Mouse (Mus musculus) liver, postnatal 0 days (tissue): Measurements from ENCODE around the gene Sdhb. TPM values are rescaled to one million over a fixed set of nuclear protein-coding genes. Genes with fewer than 3 reads are reported as not detected.
A peak's percentile ranks its signal among the peaks of the same experiment; 100 is the strongest.

Source experiments
- ATAC-seq: fragments of 200-750 bp; cut with Nextera tagmentation; 2 replicates; pipeline ENCODE4 v1.8.0; 2017; ENCODE audit warnings: mild to moderate bottlenecking, moderate library complexity
- DNase-seq: peaks from one replicate; pipeline ENCODE4 v3.0.0-alpha.2; 2016
- H3K27ac ChIP-seq: fragments of 300-500 bp; sonication (generic); 2 replicates; pipeline ENCODE4 v1.5.1; 2014; ENCODE audit warnings: antibody characterized with exemption, moderate library complexity, mild to moderate bottlenecking, low read depth
- H3K27me3 ChIP-seq: fragments of 300-500 bp; sonication (generic); 2 replicates; pipeline ENCODE4 v1.6.1; 2014; ENCODE audit warnings: low read length, control low read depth, mixed read lengths; ENCODE audit not compliant: insufficient read depth
- H3K36me3 ChIP-seq: fragments of 300-500 bp; sonication (generic); replicated peaks from 2 replicates; pipeline ENCODE4 v1.6.1; 2014; ENCODE audit warnings: mild to moderate bottlenecking, control low read depth, low read length, moderate library complexity, mixed read lengths; ENCODE audit not compliant: insufficient read depth
- H3K4me1 ChIP-seq: fragments of 300-500 bp; sonication (generic); 2 replicates; pipeline ENCODE4 v1.6.1; 2014; ENCODE audit warnings: antibody characterized with exemption, mild to moderate bottlenecking, control low read depth; ENCODE audit not compliant: insufficient read depth
- H3K4me2 ChIP-seq: fragments of 300-500 bp; sonication (generic); 2 replicates; pipeline ENCODE4 v1.6.1; 2014; ENCODE audit warnings: low read depth, mild to moderate bottlenecking, low read length, moderate library complexity, mixed read lengths
- H3K4me3 ChIP-seq: fragments of 300-500 bp; sonication (generic); 2 replicates; pipeline ENCODE4 v1.5.1; 2014; ENCODE audit warnings: low read depth, low read length
- H3K9ac ChIP-seq: fragments of 300-500 bp; sonication (generic); replicated peaks from 2 replicates; pipeline ENCODE4 v1.6.1; 2014; ENCODE audit warnings: mild to moderate bottlenecking, moderate library complexity
- H3K9me3 ChIP-seq: fragments of 300-500 bp; sonication (generic); 2 replicates; pipeline ENCODE4 v1.6.1; 2016; ENCODE audit warnings: mild to moderate bottlenecking, control low read depth, low read length, mixed read lengths
- CTCF ChIP-seq: sonication (generic); IDR thresholded peaks from 2 replicates; pipeline ENCODE4 v1.5.1; 2016; ENCODE audit warnings: antibody characterized with exemption, low read depth
- EP300 ChIP-seq: IDR thresholded peaks from 2 replicates; pipeline ENCODE4 v1.6.1; 2016; ENCODE audit warnings: antibody characterized with exemption, low read depth, mild to moderate bottlenecking
- WGBS: fragments of 180-500 bp; shearing (Covaris S2); extraction: QIAGEN DNeasy Blood & Tissue Kit; methylation state at CpG from one replicate; pipeline ENCODE4 v1.1.7; 2014; ENCODE audit not compliant: insufficient replicate concordance; 5-methylcytosine and 5-hydroxymethylcytosine counted together
- polyA plus RNA-seq: library from polyadenylated mRNA; unstranded; fragments of >200 nt; fragmentation: Nextera tagmentation; extraction: Ambion mirVana; gene quantifications from 2 replicates; pipeline ENCODE4 v1.2.1, GENCODE M21; 2015

The Sdhb gene
- polyA plus RNA-seq, 1 experiment from 2014 or later: 312 TPM

GRCm38 (mm10) chr4:141024992-141025391, 64.0 kb downstream of the Sdhb start:
- DNase-seq (no peak), ATAC-seq (peak; percentile 59)
- H3K27me3 ChIP-seq: no peaks in the 10 kb centered on the region
- no peak overlapping the region for H3K9ac ChIP-seq
- H3K4me3 ChIP-seq: no peak overlapping the region
- WGBS: 88% methylated on average over 15 of the region's 27 CpGs
- no peaks in the 10 kb centered on the region for H3K4me1 ChIP-seq
- TF ChIP-seq CTCF (no peak), EP300 (no peak)
- no peaks in the 10 kb centered on the region for H3K36me3 ChIP-seq
- no peak overlapping the region for H3K27ac ChIP-seq
- H3K9me3 ChIP-seq: no peaks in the 10 kb centered on the region
- no peak overlapping the region for H3K4me2 ChIP-seq

Other genes starting within 250 kb of the Sdhb start
- not detected in 2 replicates for gene Padi6, start 218.6 kb upstream of the Sdhb start, polyA plus RNA-seq
- 3.6 and 4.5 TPM in 2 replicates for gene Padi4, start 187.0 kb upstream of the Sdhb start, polyA plus RNA-seq
- gene Padi3, start 150.6 kb upstream of the Sdhb start, polyA plus RNA-seq: 0.06 and 0.11 TPM in 2 replicates
- 0.02 TPM in 1 of 2 replicates, not detected in the other for gene Padi1, start 115.4 kb upstream of the Sdhb start, polyA plus RNA-seq
- 1.9 and 2.1 TPM in 2 replicates for gene Padi2, start 54.9 kb upstream of the Sdhb start, polyA plus RNA-seq
- 13.2 and 15.8 TPM in 2 replicates for gene Atp13a2, start 25.7 kb downstream of the Sdhb start, polyA plus RNA-seq
- 14.1 and 14.6 TPM in 2 replicates for gene Mfap2, start 49.2 kb downstream of the Sdhb start, polyA plus RNA-seq
- 0.32 and 0.47 TPM in 2 replicates for gene Crocc, start 99.3 kb downstream of the Sdhb start, polyA plus RNA-seq
- gene Necap2, start 117.2 kb downstream of the Sdhb start, polyA plus RNA-seq: 47.1 and 53.0 TPM in 2 replicates
- not detected in 2 replicates for gene Spata21, start 127.1 kb downstream of the Sdhb start, polyA plus RNA-seq
- 16.8 and 17.7 TPM in 2 replicates for gene Szrd1, start 178.6 kb downstream of the Sdhb start, polyA plus RNA-seq
- 11.2 and 11.7 TPM in 2 replicates for gene Fbxo42, start 186.7 kb downstream of the Sdhb start, polyA plus RNA-seq